Mouse (Mus musculus): ENCODE results near the gene Krt20. TPM values are rescaled to one million over a fixed set of nuclear protein-coding genes. Genes with fewer than 3 reads are reported as not detected.

The Krt20 gene
- total RNA-seq (2017), result not detected in 2 replicates

- ATAC-seq (replicated peaks in 1 of 2; ENCODE audit: insufficient read depth in 1 of 2, low FRiP score in 2 of 2, low TSS enrichment in 1 of 2, low read depth in 1 of 2, poor library complexity in 2 of 2, severe bottlenecking in 2 of 2), result no peak
Measured at GRCm38 (mm10) chr11:99437972-99438371, at the start of gene Krt20. Krt20 (minus strand) TSS chr11:99438150.

GRCm38 (mm10) chr11:99474981-99475380 is 37.0 kb upstream of the Krt20 start:
- no peak for ATAC-seq (replicated peaks in 1 of 2; ENCODE audit: insufficient read depth in 1 of 2, low FRiP score in 2 of 2, low TSS enrichment in 1 of 2, low read depth in 1 of 2, poor library complexity in 2 of 2, severe bottlenecking in 2 of 2)

- ATAC-seq (replicated peaks in 1 of 2; ENCODE audit: insufficient read depth in 1 of 2, low FRiP score in 2 of 2, low TSS enrichment in 1 of 2, low read depth in 1 of 2, poor library complexity in 2 of 2, severe bottlenecking in 2 of 2), result no peak
Measured at GRCm38 (mm10) chr11:99473433-99473832, 35.5 kb upstream of the Krt20 start.

GRCm38 (mm10) chr11:99472405-99472804 is 34.5 kb upstream of the Krt20 start:
- no peak for ATAC-seq (replicated peaks in 1 of 2; ENCODE audit: insufficient read depth in 1 of 2, low FRiP score in 2 of 2, low TSS enrichment in 1 of 2, low read depth in 1 of 2, poor library complexity in 2 of 2, severe bottlenecking in 2 of 2)

- ATAC-seq (replicated peaks in 1 of 2; ENCODE audit: insufficient read depth in 1 of 2, low FRiP score in 2 of 2, low TSS enrichment in 1 of 2, low read depth in 1 of 2, poor library complexity in 2 of 2, severe bottlenecking in 2 of 2), result no peak
Measured at GRCm38 (mm10) chr11:99471946-99472345, 34.0 kb upstream of the Krt20 start.

- ATAC-seq (replicated peaks in 1 of 2; ENCODE audit: insufficient read depth in 1 of 2, low FRiP score in 2 of 2, low TSS enrichment in 1 of 2, low read depth in 1 of 2, poor library complexity in 2 of 2, severe bottlenecking in 2 of 2), result no peak
Measured at GRCm38 (mm10) chr11:99469228-99469627, 31.3 kb upstream of the Krt20 start.

GRCm38 (mm10) chr11:99468566-99468965 is 30.6 kb upstream of the Krt20 start:
- ATAC-seq (replicated peaks in 1 of 2; ENCODE audit: insufficient read depth in 1 of 2, low FRiP score in 2 of 2, low TSS enrichment in 1 of 2, low read depth in 1 of 2, poor library complexity in 2 of 2, severe bottlenecking in 2 of 2), result no peak

- ATAC-seq (replicated peaks in 1 of 2; ENCODE audit: insufficient read depth in 1 of 2, low FRiP score in 2 of 2, low TSS enrichment in 1 of 2, low read depth in 1 of 2, poor library complexity in 2 of 2, severe bottlenecking in 2 of 2), result no peak
Measured at GRCm38 (mm10) chr11:99466316-99466715, 28.4 kb upstream of the Krt20 start.

- peak; percentile 42 to 46; a peak in 1 of 4 replicates for ATAC-seq (replicated peaks in 1 of 2; ENCODE audit: insufficient read depth in 1 of 2, low FRiP score in 2 of 2, low TSS enrichment in 1 of 2, low read depth in 1 of 2, poor library complexity in 2 of 2, severe bottlenecking in 2 of 2)
Measured at GRCm38 (mm10) chr11:99464836-99465235, 26.9 kb upstream of the Krt20 start.

GRCm38 (mm10) chr11:99463155-99463554 is 25.2 kb upstream of the Krt20 start:
- peak; percentile 45 to 69; a peak in 3 of 4 replicates for ATAC-seq (replicated peaks in 1 of 2; ENCODE audit: insufficient read depth in 1 of 2, low FRiP score in 2 of 2, low TSS enrichment in 1 of 2, low read depth in 1 of 2, poor library complexity in 2 of 2, severe bottlenecking in 2 of 2)

- ATAC-seq (replicated peaks in 1 of 2; ENCODE audit: insufficient read depth in 1 of 2, low FRiP score in 2 of 2, low TSS enrichment in 1 of 2, low read depth in 1 of 2, poor library complexity in 2 of 2, severe bottlenecking in 2 of 2), result no peak
Measured at GRCm38 (mm10) chr11:99461736-99462135, 23.8 kb upstream of the Krt20 start.

GRCm38 (mm10) chr11:99458887-99459286 is 20.9 kb upstream of the Krt20 start:
- no peak for ATAC-seq (replicated peaks in 1 of 2; ENCODE audit: insufficient read depth in 1 of 2, low FRiP score in 2 of 2, low TSS enrichment in 1 of 2, low read depth in 1 of 2, poor library complexity in 2 of 2, severe bottlenecking in 2 of 2)

- ATAC-seq (replicated peaks in 1 of 2; ENCODE audit: insufficient read depth in 1 of 2, low FRiP score in 2 of 2, low TSS enrichment in 1 of 2, low read depth in 1 of 2, poor library complexity in 2 of 2, severe bottlenecking in 2 of 2), result no peak
Measured at GRCm38 (mm10) chr11:99454759-99455158, 16.8 kb upstream of the Krt20 start.

GRCm38 (mm10) chr11:99454044-99454443 is 16.1 kb upstream of the Krt20 start:
- ATAC-seq (replicated peaks in 1 of 2; ENCODE audit: insufficient read depth in 1 of 2, low FRiP score in 2 of 2, low TSS enrichment in 1 of 2, low read depth in 1 of 2, poor library complexity in 2 of 2, severe bottlenecking in 2 of 2), result no peak

- ATAC-seq (replicated peaks in 1 of 2; ENCODE audit: insufficient read depth in 1 of 2, low FRiP score in 2 of 2, low TSS enrichment in 1 of 2, low read depth in 1 of 2, poor library complexity in 2 of 2, severe bottlenecking in 2 of 2), result no peak
Measured at GRCm38 (mm10) chr11:99448769-99449168, 10.8 kb upstream of the Krt20 start.

GRCm38 (mm10) chr11:99441220-99441619 is 3.3 kb upstream of the Krt20 start:
- ATAC-seq (replicated peaks in 1 of 2; ENCODE audit: insufficient read depth in 1 of 2, low FRiP score in 2 of 2, low TSS enrichment in 1 of 2, low read depth in 1 of 2, poor library complexity in 2 of 2, severe bottlenecking in 2 of 2), result no peak

- no peak for ATAC-seq (replicated peaks in 1 of 2; ENCODE audit: insufficient read depth in 1 of 2, low FRiP score in 2 of 2, low TSS enrichment in 1 of 2, low read depth in 1 of 2, poor library complexity in 2 of 2, severe bottlenecking in 2 of 2)
Measured at GRCm38 (mm10) chr11:99439465-99439864, 1.5 kb upstream of the Krt20 start.

- no peak for ATAC-seq (replicated peaks in 1 of 2; ENCODE audit: insufficient read depth in 1 of 2, low FRiP score in 2 of 2, low TSS enrichment in 1 of 2, low read depth in 1 of 2, poor library complexity in 2 of 2, severe bottlenecking in 2 of 2)
Measured at GRCm38 (mm10) chr11:99436625-99437024, 1.3 kb downstream of the Krt20 start.

GRCm38 (mm10) chr11:99430670-99431069 is 7.3 kb downstream of the Krt20 start:
- ATAC-seq (replicated peaks in 1 of 2; ENCODE audit: insufficient read depth in 1 of 2, low FRiP score in 2 of 2, low TSS enrichment in 1 of 2, low read depth in 1 of 2, poor library complexity in 2 of 2, severe bottlenecking in 2 of 2), result no peak

GRCm38 (mm10) chr11:99422159-99422558 is 15.8 kb downstream of the Krt20 start, which contains the start of gene Krt12:
Krt12 (minus strand) TSS chr11:99422259.
- ATAC-seq (replicated peaks in 1 of 2; ENCODE audit: insufficient read depth in 1 of 2, low FRiP score in 2 of 2, low TSS enrichment in 1 of 2, low read depth in 1 of 2, poor library complexity in 2 of 2, severe bottlenecking in 2 of 2), result no peak
